Mouse (Mus musculus) inflammation-experienced regulatory T-cells, adult 6 months (primary cell): ENCODE data around the gene Lpp. TPM values are rescaled to one million over a fixed set of nuclear protein-coding genes. Genes with fewer than 3 reads are reported as not detected.

Experiments used
- ATAC-seq: one replicate; pipeline ENCODE4 v1.8.0; 2017
- polyA plus RNA-seq, 3 experiments: library from polyadenylated mRNA; unstranded; fragments of 100-300 nt; shearing (Covaris generic); gene quantifications; one replicate each; pipeline ENCODE4 v1.2.1; 2017

The Lpp gene
- polyA plus RNA-seq, 3 experiments from 2014 or later: 13.0 to 22.8 (median 20.9) TPM

DNA sequence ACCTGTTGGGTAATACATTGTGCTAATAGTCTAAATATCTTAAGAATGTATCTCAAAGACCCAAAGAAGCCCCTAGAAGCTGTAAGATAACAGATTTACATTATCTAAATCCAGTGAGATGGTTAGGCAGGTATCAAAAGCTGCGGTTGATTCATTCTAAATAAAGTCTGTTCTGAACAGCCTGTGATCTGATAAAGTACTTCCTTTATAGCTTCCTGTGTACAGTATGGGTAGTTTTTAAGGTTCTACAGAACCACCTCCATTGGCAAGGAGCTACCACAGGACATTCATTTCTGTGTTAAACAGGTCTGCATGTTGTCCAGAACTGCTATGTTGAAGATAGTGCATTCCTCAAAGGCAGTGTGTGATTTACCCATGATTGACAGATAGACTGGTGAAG, 554.2 kb downstream of the Lpp start:
- peak; percentile 69 for ATAC-seq

GRCm38 (mm10) chr16:24948091-24948690, 554.9 kb downstream of the Lpp start:
- no peak for ATAC-seq

DNA sequence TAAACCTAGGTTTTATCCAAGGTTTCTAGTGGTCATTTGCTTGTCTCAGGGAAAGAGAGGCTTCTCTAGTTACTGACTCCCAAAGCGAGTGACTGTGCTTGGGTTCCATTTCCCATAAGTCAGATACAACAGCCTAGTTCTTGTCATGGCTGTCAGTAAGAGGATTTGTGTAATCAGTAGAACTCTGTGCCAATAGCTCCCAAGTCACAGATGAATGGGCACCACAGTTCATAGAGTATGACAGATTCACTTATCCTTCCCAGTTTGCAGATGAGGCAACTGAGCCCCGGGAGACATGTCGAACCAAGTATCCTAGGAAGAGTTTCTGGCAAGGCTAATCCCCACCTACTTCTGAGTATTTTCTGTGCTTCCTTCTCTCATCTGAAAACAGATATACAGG, 556.0 kb downstream of the Lpp start:
- no peak for ATAC-seq

DNA sequence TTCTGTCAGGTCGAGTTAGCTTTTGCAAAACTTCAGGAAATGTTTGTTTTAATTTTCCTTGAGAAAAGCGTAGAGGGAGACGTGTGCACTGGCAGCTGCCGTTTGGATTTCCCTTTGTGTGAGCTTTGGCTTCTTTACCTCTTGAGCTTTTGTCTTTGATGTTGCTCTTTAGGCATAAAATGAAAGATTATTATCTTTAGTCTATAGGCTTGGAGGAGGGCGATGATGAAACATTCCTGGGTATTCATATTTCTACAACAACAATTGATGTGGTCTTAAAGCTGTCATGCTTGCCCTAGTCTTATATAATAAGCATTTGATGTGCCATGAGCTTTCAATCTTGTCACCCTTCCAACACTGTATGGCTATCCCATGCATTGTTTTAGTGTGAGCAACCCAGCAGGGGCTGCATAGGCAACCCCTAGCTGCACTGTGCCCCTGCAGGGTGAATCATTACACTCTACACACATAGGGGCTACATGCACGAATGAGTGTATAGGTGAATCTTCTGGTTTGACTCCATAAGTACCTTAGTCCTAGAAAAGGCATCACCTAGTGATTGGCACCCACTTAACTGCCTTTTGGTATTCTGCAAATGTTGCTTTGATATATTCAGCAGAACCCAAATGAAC, 556.9 kb downstream of the Lpp start:
- ATAC-seq: no peak

DNA sequence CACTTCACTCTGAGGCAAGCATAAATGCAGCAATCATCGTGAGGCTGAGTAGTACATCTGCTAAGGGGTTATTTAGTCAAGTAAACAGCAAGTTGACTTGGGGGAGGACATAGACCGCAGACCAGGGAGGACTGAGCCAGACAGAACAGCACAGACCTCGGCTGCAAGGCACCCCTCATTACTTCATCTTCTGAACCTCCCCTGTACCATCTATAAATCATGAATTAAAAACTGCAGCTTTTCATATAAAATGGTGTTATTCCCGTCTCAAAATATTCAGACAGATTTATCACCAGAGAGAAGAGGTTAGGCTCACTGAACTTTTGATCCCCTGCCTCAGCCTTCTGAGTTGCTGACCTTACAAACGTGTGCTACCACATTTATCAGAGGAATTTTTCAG, 558.6 kb downstream of the Lpp start:
- ATAC-seq: no peak

DNA sequence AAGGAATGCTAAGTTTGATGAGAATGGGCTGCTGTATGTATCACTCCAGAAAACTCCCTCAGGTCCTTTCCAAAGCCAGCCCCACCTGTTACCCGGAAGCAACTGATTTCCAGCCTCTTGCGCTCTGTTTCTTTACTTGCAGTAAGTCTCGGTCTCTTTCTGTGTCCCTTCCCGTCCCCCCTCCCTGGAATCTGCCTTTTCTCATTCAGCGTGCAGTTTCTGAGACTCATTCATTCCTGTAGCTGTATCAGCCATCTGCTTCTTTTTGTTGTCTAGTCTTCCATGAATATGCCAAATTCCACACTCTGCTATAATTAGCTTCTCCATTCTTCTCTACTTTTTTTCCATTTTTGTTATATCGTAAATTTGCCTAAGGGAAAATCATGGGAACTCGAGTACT, 561.7 kb downstream of the Lpp start:
- no peak for ATAC-seq

DNA sequence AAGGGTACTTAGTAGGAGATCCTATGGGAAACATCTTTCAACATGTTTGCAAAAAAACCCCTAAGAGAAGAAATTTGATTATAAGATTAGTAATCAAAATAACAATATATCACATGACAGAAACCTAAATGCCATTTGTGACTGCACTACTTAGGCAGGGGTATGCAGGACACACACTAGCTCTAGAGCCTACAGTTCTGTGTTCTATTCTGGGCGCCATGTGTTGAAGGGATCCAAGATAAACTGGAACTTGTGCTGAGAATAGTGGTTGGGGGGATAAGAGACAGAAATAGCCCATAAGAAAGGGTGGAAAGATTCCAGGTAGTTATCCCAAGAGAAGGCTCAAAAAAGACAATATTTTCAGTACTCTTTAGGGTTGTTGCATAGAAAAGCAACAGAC, 565.4 kb downstream of the Lpp start:
- ATAC-seq: no peak

DNA sequence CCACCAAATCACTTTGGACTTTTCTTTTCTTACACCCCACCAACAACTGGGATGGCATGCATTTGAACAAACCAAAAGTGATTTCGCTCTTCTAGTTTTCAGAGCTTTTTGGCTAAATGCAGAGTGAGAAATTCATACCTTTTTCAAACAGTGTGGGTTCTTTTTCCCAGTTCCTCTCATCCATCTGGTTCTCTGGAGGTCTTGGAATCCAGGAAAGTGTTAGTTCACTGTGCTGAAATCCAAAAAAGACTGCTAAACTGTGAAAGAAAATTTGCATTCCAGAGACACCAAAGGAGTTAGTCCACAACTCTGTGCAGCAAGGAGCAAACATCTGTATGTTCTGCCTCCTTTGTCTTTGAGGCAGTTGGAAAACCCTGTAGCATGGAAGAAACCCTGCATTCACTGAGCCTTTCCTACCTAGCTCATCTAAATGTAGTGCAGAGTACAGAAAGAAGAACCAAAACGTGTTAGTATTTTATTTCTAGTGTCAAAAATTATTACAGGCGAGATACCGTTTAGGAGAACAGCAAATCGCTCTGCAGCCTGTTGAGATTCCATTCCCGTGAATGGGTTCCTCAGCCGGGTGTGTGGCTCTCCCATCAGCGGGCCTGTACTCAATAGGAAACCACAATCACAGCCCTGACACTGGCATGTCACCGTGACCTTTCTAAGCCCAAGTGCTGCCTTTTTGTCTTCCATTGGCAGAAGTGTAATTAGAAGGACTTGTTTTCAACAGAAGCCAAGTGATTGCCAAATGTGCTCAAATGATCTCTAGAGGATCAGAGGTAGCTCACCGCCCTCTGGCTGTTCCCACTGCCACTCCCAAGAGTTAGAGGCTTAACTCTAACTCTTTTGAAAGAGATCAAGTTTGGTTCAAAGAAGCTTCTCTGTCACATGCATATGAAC, 567.8 kb downstream of the Lpp start:
- no peak for ATAC-seq

DNA sequence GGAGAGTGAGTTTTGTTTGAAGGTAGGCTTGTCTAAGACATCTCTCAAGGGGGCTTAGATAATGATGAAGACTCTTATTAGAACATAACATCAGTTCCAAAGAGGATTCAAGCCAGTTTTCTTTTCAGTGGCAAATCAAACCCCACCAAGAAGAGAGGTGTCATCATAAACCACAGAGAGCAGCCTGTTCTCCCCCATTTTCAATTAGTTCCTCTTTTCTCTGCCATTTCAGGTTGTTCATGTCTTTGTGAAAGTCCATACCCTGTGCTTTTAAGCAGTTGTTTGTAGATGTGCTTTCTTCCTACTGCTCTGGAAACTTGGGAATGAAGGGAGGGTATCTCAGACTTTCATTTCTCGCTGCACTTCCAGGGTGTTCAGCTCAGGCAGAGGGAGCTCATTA, 571.0 kb downstream of the Lpp start:
- ATAC-seq: no peak

DNA sequence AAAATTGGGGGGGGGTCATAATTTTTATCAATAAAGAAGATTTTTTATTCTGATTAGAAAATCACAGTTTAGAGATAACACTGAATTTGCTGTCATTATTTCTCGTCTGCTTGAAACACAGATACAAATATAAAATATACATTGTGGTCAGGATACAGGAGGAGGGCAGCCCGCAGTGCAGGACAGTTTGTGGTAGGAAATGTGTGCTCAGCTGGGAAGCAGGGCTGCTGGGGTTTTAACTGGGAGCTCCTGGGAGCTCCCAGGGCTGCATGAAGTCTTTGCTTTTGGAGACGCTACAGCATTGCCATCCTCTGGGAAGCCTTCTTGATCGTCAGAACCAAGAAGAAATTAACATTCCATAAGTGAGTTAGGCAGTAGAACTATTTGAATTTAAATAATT, 571.8 kb downstream of the Lpp start:
- ATAC-seq: no peak

GRCm38 (mm10) chr16:24966460-24966859, 573.2 kb downstream of the Lpp start:
- ATAC-seq: no peak

DNA sequence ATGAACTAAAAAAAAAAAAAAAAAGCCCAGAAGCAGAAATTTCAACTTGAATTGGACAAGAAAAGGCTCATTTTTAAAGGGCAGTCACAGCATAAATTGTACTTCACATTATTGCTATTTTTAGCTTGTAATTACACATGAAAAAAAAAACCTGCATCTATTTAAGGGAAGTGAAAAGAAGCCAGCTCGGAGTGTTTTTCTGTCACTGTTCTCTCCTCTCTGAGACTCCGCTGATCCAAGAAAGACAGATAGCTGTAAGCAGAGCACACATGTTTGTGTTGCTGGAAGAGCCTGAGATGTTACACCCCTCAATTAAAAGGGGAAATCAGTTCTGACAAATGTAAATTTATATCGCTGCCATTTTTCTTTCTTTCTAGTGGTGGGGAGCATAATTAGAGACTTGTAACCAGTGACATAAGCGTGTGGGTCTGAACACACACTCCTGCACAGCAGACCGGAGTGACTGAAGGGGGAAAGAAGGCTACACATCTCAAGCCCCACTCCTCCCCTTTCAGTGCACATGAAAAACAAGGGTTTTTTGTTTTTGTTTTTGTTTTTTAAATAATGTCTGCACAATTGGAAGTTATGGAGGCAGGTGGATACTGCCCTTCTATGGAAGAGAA, 579.8 kb downstream of the Lpp start:
- no peak for ATAC-seq

DNA sequence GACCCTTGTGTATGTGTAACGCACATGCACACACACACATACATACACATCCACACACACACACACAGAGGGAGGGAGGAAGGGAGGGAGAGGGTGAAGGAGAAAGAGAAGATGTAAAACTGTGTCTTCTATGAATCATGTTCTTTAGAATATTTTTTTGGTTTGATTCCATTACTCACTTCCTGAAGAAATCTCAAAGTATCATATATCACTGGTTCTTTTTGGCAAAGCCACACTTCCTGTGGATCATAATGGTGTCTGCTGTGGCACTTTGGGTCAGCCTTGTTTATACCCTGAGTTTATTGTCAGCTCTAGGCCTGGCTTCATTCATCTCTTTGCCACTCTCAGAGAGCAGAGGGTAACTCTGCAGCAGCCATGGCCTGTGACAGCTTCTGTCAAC, 584.5 kb downstream of the Lpp start:
- ATAC-seq: no peak

GRCm38 (mm10) chr16:24978226-24978625, 584.9 kb downstream of the Lpp start:
- ATAC-seq: no peak

DNA sequence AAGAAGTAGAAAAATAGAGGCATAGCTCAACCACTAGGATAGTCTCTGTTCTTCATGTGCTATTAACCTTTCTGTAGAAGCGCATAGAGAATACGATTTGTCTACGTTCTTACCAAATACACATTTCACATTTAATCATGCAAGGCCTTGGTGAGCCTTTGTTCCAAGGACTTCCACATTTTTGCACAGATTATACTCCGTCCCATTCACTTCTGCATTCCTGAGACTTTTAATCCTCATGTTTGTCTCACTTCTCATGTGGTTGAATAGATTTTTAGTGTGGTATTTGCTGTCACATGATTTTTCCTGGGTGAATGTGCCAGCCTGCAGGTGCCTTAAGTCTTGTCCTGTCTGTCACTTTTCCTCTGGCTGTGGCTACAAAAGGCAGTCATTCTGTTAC, 586.1 kb downstream of the Lpp start:
- no peak for ATAC-seq

GRCm38 (mm10) chr16:24982828-24983227, 589.5 kb downstream of the Lpp start:
- ATAC-seq: no peak

GRCm38 (mm10) chr16:24990331-24990730, 597.0 kb downstream of the Lpp start:
- ATAC-seq: no peak

DNA sequence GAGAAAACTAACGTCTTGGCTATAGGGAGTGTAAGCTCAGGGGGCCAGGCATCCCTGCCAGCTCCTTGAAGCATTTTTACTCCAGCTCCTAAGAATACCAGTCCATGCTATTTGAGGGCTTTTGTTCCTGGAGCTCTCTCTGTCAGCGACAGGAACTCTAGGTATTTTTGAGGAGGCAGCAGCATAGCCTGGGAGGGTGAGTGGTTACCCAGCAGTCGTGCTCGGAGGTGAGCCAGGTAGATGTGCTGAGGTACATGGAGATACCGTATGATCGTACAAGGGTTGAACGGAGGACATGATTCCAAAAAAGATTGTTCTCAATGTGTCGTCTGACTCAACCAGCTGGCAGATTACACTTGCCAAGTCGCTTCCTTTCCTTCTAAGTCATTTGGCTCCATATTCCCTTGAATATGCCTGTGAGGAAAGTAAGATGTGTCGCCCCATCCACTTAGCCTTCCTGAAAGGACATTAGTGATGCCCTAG, 597.8 kb downstream of the Lpp start:
- ATAC-seq: no peak

GRCm38 (mm10) chr16:24991995-24992394, 598.7 kb downstream of the Lpp start:
- ATAC-seq: no peak

GRCm38 (mm10) chr16:24992494-24992893, 599.2 kb downstream of the Lpp start:
- no peak for ATAC-seq

DNA sequence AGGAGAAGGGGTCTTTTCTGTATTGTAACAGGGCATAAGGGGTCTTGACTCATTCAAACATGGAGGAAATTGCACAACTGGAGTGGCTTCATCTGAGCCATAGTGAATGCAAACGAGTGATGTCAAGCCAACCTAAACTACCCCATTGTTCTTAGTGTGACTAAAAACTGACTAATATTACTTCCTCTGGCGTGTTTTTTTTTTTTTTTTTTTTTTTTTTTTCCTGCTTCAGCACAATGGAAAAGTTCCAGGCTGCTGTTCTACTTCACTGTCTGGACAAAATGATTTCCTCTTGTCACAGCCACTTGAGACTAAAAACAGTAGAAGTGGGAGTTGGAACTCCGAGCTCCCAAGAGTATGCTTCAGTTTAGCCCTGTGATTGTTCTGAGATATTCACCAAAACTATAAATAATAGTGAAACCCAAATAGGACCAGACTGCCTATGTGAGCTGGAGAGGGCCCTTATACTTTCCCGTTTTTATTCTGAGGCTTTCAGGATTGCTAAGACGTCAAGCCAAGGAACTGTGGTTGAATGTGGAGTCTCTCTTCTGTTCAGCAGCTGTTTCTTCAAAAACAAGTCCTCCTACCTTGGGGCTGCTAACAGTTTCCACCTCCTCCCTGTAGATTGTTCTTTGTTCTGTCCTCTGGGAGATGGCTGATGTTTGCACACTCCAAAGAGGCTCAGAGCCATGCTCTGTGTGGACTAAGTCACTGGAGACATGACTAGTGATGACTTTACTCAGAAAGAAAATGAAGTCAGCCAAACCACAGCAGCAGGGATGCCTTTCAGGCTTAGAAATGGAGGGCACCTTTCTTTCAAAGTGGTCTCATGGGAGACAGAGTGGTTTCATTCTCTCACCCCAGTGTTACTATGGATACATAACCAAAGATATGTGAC, 617.9 kb downstream of the Lpp start:
- no peak for ATAC-seq

DNA sequence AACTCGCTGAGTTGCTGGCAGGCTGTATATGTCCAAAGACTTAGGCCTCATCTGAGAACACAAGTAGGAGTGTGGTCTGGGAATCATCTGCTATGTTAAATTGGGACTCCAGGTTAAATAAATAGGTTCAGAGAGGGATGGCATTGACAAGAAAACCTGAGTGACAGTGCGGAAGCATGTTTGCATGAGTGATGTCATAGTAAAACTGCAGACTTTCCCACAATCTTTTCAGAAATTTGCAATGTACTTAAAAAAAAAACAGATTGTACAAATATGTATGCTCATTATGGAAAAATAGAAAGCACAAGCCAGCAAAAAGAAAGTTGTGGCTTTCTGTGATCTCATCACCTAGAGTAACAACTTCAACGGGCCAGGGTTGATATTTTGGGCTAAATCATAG, 619.6 kb downstream of the Lpp start:
- ATAC-seq: no peak
